Mouse (Mus musculus): ENCODE measurements at regions not wholly inside any gene's neighbourhood (a gene's known extent, or its start where the extent isn't known, plus 50 kb on each side); places are given as distances from the start of the nearest gene placed in this dataset.
"Not testable (repeated sequence)": the region's sequence is repeated elsewhere in the genome, so short reads cannot be mapped to it uniquely, and the experiment has no call there.

DNA sequence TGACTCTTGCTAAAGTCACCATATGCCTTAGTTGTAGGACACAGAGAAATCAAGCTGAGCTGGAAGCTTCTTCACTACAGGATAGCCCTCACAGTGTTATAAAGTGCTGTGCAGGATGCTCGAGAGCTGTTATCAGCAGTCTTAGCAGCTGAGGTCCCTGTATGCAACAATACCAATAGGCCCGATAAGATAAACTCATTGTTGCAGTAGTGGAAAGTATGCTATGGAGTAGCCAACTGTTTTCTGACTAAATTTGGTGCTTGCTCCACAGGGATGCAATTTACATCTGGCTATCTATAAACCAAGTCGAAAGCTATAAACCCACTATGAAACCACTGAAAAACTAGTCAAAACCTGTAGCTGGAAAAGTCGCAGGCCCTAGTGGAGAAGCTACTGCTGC lies 715.3 kb upstream of the Diaph2 start:
- in situ Hi-C loops (cut with MboI, MseI), result no loop called here

- in situ Hi-C loops (cut with MboI, MseI), result loop anchor here (10.0 kb wide), 1 partner anchor 608 kb away; no protein-coding TSS in a partner anchor
Observed at GRCm38 (mm10) chrX:129056408-129056807, 693.1 kb upstream of the Diaph2 start.

GRCm38 (mm10) chrX:129095809-129096208 lies 653.7 kb upstream of the Diaph2 start:
- in situ Hi-C loops (cut with MboI, MseI), result not testable (repeated sequence)

GRCm38 (mm10) chrX:129098348-129098747 lies 651.2 kb upstream of the Diaph2 start:
- in situ Hi-C loops (cut with MboI, MseI), result no loop called here

GRCm38 (mm10) chrX:129102285-129102684 lies 647.3 kb upstream of the Diaph2 start:
- in situ Hi-C loops (cut with MboI, MseI), result loop anchor here (10.0 kb wide), 1 partner anchor 427 kb away; no protein-coding TSS in a partner anchor

GRCm38 (mm10) chrX:129103239-129103638 lies 646.3 kb upstream of the Diaph2 start:
- in situ Hi-C loops (cut with MboI, MseI), result loop anchor here (10.0 kb wide), 1 partner anchor 428 kb away; no protein-coding TSS in a partner anchor
